Mouse (Mus musculus) spleen, adult 12 weeks (tissue): ENCODE measurements around the gene Crtc3.
A peak's percentile ranks its signal among the peaks of the same experiment; 100 is the strongest.

Experiments
- DNase-seq: peaks from one replicate; pipeline ENCODE4 v3.0.0; 2022; ENCODE audit warnings: low spot score

Gene Crtc3

DNA sequence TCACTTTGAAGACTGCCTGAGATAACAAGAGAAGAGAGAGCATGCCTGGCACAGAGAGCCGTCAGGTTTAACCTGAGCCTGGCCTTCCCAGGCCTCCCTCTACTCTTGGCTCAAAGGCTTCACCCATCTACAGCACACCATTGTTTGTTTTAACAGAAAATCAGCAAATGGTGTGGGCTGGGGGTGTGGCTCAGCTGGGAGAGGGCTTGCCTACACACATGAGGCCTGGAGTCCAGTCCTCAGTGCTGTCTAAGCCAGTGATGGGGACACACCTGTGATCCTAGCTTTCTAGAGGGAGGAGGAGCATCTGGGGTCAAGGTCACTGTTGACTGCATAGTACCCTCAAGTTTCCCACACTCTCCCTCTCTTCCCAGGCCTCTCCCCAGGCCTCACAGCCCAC is 6.0 kb downstream of the Crtc3 start:
- no peak for DNase-seq

DNA sequence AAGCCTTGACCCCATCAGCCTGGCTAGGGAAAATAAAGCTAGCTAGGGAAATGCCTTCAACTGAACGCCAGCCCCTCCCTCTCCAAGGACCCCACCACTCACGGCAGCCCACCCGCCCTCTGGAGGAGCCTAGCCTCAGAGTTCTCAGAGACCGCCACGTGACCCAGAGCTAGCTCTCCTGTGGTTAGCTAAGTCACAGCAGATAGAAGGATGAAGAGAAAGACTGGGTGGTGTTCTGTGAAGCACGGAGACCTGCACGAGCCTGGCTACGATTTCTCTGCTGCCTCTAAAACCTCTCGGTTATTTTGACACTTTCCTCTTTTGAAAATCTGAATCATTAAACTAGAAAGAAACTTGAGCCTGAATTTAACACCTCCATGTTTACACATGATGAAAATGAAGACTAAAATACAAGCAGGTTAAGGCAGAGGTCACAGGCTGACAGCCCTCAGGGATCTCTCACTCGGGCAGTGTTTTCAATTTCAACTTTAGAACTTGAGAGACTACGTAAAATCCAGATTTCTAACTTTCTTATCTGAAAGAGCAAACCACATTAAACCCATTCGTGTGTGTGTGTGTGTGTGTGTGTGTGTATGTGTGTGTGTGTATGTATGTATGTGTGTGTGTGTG is 8.3 kb downstream of the Crtc3 start:
- no peak for DNase-seq

DNA sequence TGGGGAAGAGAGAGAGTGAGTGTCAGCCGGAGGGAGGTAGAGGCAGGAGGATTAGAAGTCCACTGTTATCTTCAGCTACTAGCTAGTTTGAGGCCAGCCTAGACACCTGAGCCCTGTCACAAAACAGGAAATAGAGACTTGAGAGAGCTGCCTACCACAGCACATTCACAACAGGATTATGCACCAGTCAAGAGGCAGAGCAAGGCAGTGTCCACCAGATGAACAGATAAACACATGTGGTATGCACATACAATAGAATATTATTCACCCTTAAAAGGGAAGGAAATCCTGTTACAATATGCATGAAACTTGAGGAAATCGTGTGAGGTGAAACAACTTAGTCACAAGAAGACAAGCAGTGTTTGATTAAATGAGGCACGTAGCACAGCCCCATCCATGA is 16.4 kb downstream of the Crtc3 start:
- DNase-seq, result no peak

GRCm38 (mm10) chr7:80670889-80671288 is 17.8 kb downstream of the Crtc3 start:
- no peak for DNase-seq

DNA sequence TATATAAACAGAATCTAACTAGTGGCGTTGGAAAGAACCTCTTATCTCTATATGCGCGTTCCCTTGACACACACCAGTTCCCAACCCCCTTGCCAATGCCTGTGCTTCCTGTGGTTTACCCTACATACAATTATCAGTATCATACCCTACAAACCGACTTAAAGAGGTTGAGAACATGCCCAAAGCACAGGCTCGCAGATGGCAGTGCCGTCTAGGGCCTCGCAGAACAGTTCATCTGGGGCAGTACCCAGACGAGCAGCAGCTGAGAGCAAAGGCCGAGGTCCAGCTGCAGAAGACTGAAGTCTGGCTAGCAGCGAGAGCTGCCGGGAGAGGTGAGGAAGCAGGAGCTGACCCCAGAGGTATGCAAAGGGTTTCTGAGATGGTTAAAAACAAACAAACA is 21.5 kb downstream of the Crtc3 start:
- DNase-seq, result no peak

- DNase-seq, result no peak
Observed at GRCm38 (mm10) chr7:80666198-80666915, 22.3 kb downstream of the Crtc3 start.

DNA sequence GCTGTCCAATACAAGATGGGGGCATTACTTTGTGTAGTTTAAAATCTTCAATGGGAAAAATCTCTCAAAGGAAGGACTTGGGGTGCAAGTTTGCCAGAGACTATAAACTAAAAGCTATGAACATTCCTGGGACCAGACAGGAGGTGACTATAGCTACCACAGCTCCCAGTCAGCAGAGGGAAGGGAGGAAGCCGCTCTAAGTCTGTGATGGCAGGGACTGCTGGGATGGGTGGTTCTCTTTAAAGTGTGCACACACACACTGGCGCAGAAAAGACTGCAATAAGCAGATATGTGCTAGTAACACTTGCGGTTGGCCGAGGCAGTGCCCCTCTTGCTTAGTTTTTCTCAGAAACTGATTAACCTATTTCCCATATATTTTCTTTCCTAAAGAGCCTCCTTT is 27.6 kb downstream of the Crtc3 start:
- no peak for DNase-seq

DNA sequence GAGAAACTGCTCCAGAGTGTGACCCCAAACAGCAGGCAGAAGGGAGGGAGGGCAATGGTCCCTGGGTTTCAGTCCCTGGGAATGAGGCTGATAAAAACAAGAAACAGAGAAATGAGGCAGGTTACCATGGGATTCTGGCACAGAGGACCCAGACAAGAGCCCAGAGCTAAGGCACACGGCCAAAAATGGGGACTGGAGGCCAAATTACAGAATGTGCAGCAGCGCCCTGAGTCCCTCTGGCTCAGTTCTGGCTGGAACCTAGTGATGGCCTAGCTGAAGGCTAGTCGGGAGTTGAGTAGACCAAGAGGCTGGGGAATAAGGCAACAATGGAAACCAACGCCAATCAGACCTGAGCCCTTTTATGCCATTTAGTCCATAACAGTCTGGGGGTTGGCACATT is 28.1 kb downstream of the Crtc3 start:
- DNase-seq, result no peak

GRCm38 (mm10) chr7:80657896-80658295 is 30.8 kb downstream of the Crtc3 start:
- DNase-seq, result no peak

GRCm38 (mm10) chr7:80655350-80656013 is 33.2 kb downstream of the Crtc3 start:
- no peak for DNase-seq

DNA sequence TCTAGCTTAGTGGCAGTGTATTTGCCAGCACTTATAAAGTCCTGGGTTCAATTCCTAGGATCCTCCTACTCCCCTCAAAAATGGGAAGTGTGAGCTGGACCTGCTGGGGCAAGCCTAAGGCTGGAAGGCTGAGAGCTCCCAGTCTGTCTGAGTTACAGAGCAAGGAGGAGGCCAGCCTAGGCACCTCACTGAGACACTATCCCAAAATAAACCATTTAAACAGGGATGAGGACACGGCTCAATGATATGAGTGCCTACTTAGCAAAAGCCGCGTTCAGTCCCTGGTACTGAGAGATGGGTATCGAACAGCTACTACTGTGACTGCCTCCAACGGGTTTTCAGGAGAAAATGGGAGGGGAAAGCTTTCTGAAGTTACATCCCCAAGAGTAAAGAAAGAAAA is 33.8 kb downstream of the Crtc3 start:
- no peak for DNase-seq

DNA sequence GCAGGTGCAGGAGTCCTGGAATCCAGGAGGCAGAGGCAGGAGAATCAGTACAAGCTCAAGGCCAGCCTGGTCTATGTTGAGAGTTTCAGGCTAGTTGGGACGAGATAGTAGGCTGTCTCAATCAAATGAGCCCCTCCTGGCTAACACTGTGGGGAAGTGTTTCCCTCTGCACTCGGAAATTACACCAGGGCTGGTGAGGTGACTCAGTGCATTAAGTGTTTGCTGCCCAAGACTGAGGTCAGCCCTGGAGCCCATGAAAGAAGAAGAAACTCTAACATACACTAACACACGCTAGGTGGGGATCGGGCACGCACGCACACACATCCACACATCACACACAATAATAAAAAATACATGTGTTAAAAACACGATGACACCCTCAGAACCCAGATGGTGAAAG is 34.3 kb downstream of the Crtc3 start:
- no peak for DNase-seq

GRCm38 (mm10) chr7:80653971-80654370 is 34.7 kb downstream of the Crtc3 start:
- DNase-seq, result no peak

GRCm38 (mm10) chr7:80653077-80653476 is 35.6 kb downstream of the Crtc3 start:
- DNase-seq, result no peak

DNA sequence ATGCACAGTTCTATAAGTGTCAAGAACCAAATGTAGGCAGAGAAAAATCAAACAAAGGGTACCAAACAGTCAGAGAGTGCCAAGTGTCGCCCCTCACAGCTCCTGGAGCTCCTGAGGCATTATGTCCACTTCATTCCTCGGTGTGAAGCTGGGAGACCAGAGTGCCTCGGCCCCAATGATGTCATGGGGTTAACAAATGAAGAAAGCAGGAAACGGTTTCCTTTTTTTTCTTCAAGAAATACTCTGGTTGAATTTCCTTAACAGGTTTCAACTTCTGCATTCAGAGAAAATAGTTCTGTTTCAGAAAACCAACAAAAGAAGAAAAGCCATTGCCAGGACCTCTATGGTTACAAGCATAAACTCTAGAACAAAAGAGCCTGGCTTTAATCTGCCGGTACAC is 36.4 kb downstream of the Crtc3 start:
- DNase-seq, result no peak

- no peak for DNase-seq
Observed at GRCm38 (mm10) chr7:80647437-80647871, 41.2 kb downstream of the Crtc3 start.

DNA sequence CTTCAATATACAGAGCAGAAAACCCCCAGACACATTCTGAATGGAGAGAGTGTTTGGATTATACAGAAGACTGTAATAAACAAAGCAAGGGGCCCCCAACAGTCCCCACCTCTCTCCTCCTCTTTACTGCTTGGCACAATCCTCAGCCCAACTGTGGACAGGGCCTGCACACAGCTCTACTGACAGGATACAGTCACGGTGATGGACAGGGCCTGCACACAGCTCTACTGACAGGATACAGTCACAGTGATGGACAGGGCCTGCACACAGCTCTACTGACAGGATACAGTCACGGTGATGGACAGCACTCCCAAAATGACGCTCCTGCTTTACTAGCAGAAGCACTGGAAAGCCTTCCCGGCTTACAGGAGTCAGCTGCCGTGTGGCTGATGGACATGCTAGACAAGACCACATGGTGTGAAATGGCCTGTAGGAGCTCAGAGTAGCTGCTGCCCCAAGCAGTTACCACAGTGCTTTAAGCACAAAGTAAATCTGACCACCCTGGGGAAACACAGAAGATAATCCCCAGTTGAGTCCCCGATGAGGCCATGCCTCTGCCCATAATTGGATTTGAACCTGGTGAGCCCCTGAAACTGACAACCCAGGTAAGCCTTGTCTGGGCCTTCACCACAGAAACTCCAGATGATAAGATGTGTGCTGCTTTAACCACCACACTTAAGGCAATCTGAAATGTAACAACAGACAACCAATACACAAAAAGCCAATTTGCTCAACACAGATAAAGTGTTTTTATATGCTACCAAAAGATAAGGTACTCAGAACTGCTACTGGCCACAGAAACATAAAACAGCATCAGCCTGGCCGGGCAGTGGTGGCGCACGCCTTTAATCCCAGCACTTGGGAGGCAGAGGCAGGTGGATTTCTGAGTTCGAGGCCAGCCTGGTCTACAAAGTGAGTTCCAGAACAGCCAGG is 42.3 kb downstream of the Crtc3 start:
- no peak for DNase-seq

- no peak for DNase-seq
Observed at GRCm38 (mm10) chr7:80642976-80643666, 45.6 kb downstream of the Crtc3 start.

GRCm38 (mm10) chr7:80642552-80642951 is 46.1 kb downstream of the Crtc3 start:
- no peak for DNase-seq

DNA sequence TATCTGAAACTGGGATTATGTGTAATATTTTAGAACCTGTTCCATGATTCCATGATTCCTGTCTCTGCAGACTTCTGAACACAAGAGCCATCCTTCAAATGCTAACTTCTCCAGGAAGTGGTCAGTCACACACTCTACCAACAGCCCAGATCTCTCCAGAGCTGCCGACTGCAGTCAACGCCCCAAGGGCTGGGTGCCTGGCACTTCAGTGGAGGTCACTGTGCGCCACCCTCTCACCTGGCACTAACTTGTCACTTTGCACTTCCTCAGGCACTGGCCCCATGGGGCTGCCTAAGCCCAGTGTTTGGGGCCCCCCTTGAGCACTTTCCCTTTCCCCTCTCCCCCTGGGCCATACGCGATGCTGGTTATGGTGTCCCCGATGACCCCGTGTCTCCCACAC is 46.8 kb downstream of the Crtc3 start:
- DNase-seq, result peak; percentile 29

DNA sequence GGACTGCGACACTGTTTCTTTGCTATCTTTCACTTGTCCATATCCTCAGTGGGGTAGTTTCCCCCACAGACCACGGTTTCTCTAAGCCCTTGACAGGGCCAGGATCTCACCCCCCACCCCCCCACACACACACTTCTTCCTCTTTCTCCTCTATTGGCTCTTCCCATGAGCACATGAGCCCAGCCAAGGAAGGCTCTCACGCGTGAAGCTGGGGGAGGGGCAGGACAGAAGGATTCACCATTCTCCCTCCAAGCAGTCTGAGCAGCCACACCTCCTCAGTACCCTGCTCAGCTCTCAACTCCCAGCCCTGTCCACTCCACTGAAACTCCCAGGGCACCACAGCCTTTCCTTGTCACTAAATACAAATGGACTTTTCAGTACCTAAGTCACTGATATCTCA is 47.2 kb downstream of the Crtc3 start:
- no peak for DNase-seq

DNA sequence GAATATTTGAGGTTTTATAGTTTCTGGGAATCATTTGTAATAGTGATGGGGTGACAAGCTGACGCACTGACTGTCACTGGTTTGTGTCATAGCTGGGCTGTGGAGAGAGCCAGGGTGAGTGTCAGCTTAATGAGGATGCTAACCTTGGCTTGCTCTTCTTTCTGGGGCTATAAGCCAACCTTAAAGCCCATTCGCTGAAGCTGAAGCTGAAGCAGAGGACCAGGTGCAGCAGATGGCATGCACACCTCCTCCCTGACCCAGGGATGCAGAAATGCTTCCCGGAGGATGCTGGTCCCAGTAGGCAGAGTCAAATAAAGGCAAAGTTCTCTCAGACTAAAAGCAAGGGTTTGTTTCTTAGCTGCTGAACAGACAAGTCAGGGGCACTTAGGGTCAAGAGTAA is 48.7 kb downstream of the Crtc3 start:
- no peak for DNase-seq
